ENCODE assay signal across 24 mouse cellular contexts in the genomic region with DNA sequence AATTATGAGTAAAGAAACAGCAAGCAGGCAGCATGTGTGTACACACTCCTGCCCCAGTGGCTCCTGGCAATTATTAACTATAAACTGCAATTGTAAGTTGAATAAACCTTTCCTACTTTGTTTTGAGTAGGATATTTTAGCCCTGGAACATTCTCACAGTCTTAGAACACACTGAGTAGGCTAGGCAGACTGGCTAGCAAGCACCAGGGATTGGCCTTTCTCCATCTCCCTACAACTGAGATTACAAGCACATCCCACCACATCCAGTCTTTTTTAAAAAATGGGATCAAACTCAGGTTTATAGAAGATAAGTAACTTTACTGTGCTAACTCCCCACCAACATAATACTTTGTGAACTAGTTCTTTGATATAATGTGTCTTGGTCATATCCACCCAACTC.
DNase-seq lines count a peak whose midpoint lies in the region; ATAC-seq and TF ChIP-seq lines count a peak whose summit lies in the region.
"Had no signal": no experiment of that assay in that cellular context is flagged by ENCODE, and none has a peak within 500 bp of the region (broad histone marks: within the 10 kb centered on the region; RNA-seq: fewer than 3 reads in every experiment).

No protein-coding gene starts in this region.

- H3K27me3 ChIP-seq in intestine, embryonic 14.5 days (replicated peaks; ENCODE audit: control insufficient read depth, insufficient read depth, low read length), result no peaks in the 10 kb centered on the region
- H3K27me3 ChIP-seq in intestine, embryonic 15.5 days (replicated peaks), result no peaks in the 10 kb centered on the region
- no peaks in the 10 kb centered on the region for H3K27me3 ChIP-seq in liver, adult 2 months (ENCODE audit: control insufficient read depth, insufficient read depth, low read length)
- H3K27me3 ChIP-seq: embryonic facial prominence, embryonic 13.5 days; forebrain, embryonic 12.5 days; forebrain, embryonic 15.5 days; hindbrain, embryonic 12.5 days; hindbrain, embryonic 15.5 days had no signal

- peak; percentile 10 for DNase-seq in intestine, embryonic 14.5 days (ENCODE audit: low spot score)
- DNase-seq in liver, adult 2 months (ENCODE audit: extremely low read depth, low read depth, low spot score), result peak; percentile 46
- no peak for DNase-seq in liver
- peak; percentile 50 for DNase-seq in telencephalon, adult 2 months (ENCODE audit: low read depth, low spot score)
- no peak for DNase-seq in gastrocnemius, postnatal 4 days (ENCODE audit: low spot score in 2 of 2)
- DNase-seq: adrenal gland, adult 2 months; adrenal gland, postnatal 14 days; cerebellum, adult 11-12 months; cerebellum, adult 8-10 months; cerebellum, postnatal 10 days; cerebellum, postnatal 36 days; embryo, embryonic 11 days; gastrocnemius, postnatal 10 days; gastrocnemius, postnatal 36 days had no signal

- H3K4me1 ChIP-seq in intestine, embryonic 14.5 days (replicated peaks; ENCODE audit: control insufficient read depth, insufficient read depth, low read length), result no peaks in the 10 kb centered on the region
- no peaks in the 10 kb centered on the region for H3K4me1 ChIP-seq in intestine, embryonic 15.5 days (replicated peaks)
- no peaks in the 10 kb centered on the region for H3K4me1 ChIP-seq in liver, adult 2 months (ENCODE audit: control insufficient read depth, insufficient read depth, low read length)
- H3K4me1 ChIP-seq: embryonic facial prominence, embryonic 13.5 days; forebrain, embryonic 15.5 days; hindbrain, embryonic 12.5 days had no signal

- no peak overlapping the region for H3K9ac ChIP-seq in intestine, embryonic 14.5 days (ENCODE audit: low read length)
- no peak overlapping the region for H3K9ac ChIP-seq in intestine, embryonic 15.5 days
- H3K9ac ChIP-seq in liver, adult 2 months (ENCODE audit: low read depth, low read length), result no peak overlapping the region
- H3K9ac ChIP-seq: embryonic facial prominence, embryonic 13.5 days; forebrain, embryonic 12.5 days; forebrain, embryonic 15.5 days; hindbrain, embryonic 12.5 days; hindbrain, embryonic 15.5 days had no signal

- no peak overlapping the region for H3K27ac ChIP-seq in intestine, embryonic 14.5 days (ENCODE audit: low read depth)
- H3K27ac ChIP-seq in intestine, embryonic 15.5 days, result no peak overlapping the region
- H3K27ac ChIP-seq in liver, adult 2 months (replicated peaks; ENCODE audit: insufficient read depth, low read depth, low read length), result no peak overlapping the region
- H3K27ac ChIP-seq: embryonic facial prominence, embryonic 10.5 days; embryonic facial prominence, embryonic 13.5 days; forebrain, embryonic 12.5 days; forebrain, embryonic 15.5 days; hindbrain, embryonic 12.5 days; hindbrain, embryonic 15.5 days had no signal

- no peaks in the 10 kb centered on the region for H3K79me2 ChIP-seq in liver, adult 2 months (ENCODE audit: control insufficient read depth, insufficient read depth, low read length)

- no peak for TF ChIP-seq CTCF in liver, adult 2 months (IDR thresholded peaks at IDR 0.05; ENCODE audit: low read depth, low read length)

- H3K4me3 ChIP-seq in intestine, embryonic 14.5 days (ENCODE audit: low read depth, low read length), result no peak overlapping the region
- no peak overlapping the region for H3K4me3 ChIP-seq in intestine, embryonic 15.5 days (replicated peaks)
- no peak overlapping the region for H3K4me3 ChIP-seq in liver, adult 2 months (ENCODE audit: insufficient read depth, low read depth, low read length)
- H3K4me3 ChIP-seq: embryonic facial prominence, embryonic 10.5 days; embryonic facial prominence, embryonic 13.5 days; erythroblast, embryonic 14.5 days; forebrain, embryonic 12.5 days; forebrain, embryonic 15.5 days; hindbrain, embryonic 12.5 days; hindbrain, embryonic 15.5 days had no signal

- no peak for TF ChIP-seq POLR2A in liver, adult 2 months (IDR thresholded peaks at IDR 0.05; ENCODE audit: extremely low read depth, insufficient read depth, low read length)

- H3K4me2 ChIP-seq in intestine, embryonic 14.5 days (ENCODE audit: low read length), result no peak overlapping the region
- H3K4me2 ChIP-seq in intestine, embryonic 15.5 days (replicated peaks), result no peak overlapping the region
- H3K4me2 ChIP-seq: embryonic facial prominence, embryonic 13.5 days; forebrain, embryonic 12.5 days; forebrain, embryonic 15.5 days; heart, embryonic 11.5 days; hindbrain, embryonic 12.5 days; hindbrain, embryonic 15.5 days had no signal

- no peaks in the 10 kb centered on the region for H3K9me3 ChIP-seq in intestine, embryonic 14.5 days (ENCODE audit: control insufficient read depth, low read length)
- H3K9me3 ChIP-seq in intestine, embryonic 15.5 days, result no peaks in the 10 kb centered on the region
- H3K9me3 ChIP-seq: embryonic facial prominence, embryonic 10.5 days; embryonic facial prominence, embryonic 13.5 days; forebrain, embryonic 12.5 days; forebrain, embryonic 15.5 days; hindbrain, embryonic 12.5 days; hindbrain, embryonic 15.5 days had no signal

- no peak for ATAC-seq in intestine, embryonic 14.5 days (replicated peaks; ENCODE audit: low FRiP score, low TSS enrichment, low read depth)
- ATAC-seq in intestine, embryonic 15.5 days, result no peak
- ATAC-seq: CD4-positive, CD25-positive, alpha-beta regulatory T cell, adult 4 months; forebrain, embryonic 15.5 days had no signal

- no peaks in the 10 kb centered on the region for H3K36me3 ChIP-seq in intestine, embryonic 14.5 days (ENCODE audit: control insufficient read depth, insufficient read depth, low read length)
- no peaks in the 10 kb centered on the region for H3K36me3 ChIP-seq in intestine, embryonic 15.5 days
- no peaks in the 10 kb centered on the region for H3K36me3 ChIP-seq in liver, adult 2 months (ENCODE audit: control insufficient read depth, insufficient read depth, low read length)
- H3K36me3 ChIP-seq: embryonic facial prominence, embryonic 10.5 days; embryonic facial prominence, embryonic 13.5 days; forebrain, embryonic 12.5 days; forebrain, embryonic 15.5 days; hindbrain, embryonic 12.5 days; hindbrain, embryonic 15.5 days had no signal

Comparison
In these comparisons a context has a peak if more than half of its experiments do, and no peak if none do; other contexts are left out.
1. DNase-seq: peak in intestine, embryonic 14.5 days (single experiment), liver, adult 2 months (single experiment) and telencephalon, adult 2 months (single experiment); none in liver (single experiment) and gastrocnemius, postnatal 4 days (0 of 2).